Mouse (Mus musculus) heart, postnatal 36 days (tissue): ENCODE measurements around the gene Skp2. TPM values are rescaled to one million over a fixed set of nuclear protein-coding genes. Genes with fewer than 3 reads are reported as not detected.

Experiments
- DNase-seq, 2 experiments: peaks; one replicate each; pipeline ENCODE4 v3.0.0; 2021 to 2022
- intact Hi-C: fragments of 180-260 bp; cut with DNase I; formaldehyde crosslinking; loops from one replicate; pipeline ENCODE4 v1.15.1; 2025
- total RNA-seq, 2 experiments: library from RNA; stranded (reverse); gene quantifications; 2 replicates each; pipeline ENCODE4 v1.2.3; 2021

The Skp2 gene
- total RNA-seq, 2 experiments from 2014 or later: 0.73 to 0.86 TPM

DNA sequence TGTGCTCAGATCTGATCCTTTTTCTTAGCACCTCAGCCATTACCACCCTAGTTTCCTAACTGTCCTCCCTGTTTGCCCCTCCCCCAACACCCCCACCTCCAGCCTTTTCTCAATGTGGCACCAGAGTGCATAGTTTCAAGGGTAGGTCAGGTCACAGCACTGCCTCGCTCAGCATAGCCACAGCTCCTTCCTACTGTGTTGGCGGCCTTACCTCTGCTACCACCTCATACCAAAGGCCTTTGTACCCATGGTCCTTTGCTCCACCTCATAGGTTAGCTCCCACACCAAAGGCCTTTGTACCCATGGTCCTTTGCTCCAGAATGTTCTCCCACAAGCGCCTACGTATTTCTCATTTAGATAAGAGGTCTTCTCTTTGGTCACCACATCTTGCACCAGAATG, 36.4 kb downstream of the Skp2 start:
- no peak for DNase-seq
- intact Hi-C loops: loop anchor here (5.0 kb wide), 1 partner anchor 488 kb away; no protein-coding TSS in a partner anchor

DNA sequence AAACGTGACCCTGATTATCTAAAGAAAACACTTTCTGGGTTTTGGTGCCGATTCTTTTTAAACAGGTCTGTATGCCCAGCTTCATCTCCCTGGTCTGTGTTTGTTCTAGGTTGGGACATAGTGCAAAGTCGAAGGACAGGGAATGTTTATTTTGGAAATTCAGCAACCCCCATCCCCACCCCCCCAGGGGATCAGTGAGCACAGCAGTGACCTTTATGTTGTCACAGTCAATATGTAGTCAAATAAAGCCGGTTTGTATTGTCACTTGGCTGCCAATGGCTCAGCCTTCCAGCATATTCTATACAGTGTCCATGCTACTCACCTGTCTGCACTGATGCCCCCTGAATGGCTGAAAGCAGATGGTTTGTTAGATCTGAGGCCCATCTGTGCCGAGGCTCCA, 40.6 kb downstream of the Skp2 start:
- DNase-seq: no peak
- intact Hi-C loops: no loop called here

DNA sequence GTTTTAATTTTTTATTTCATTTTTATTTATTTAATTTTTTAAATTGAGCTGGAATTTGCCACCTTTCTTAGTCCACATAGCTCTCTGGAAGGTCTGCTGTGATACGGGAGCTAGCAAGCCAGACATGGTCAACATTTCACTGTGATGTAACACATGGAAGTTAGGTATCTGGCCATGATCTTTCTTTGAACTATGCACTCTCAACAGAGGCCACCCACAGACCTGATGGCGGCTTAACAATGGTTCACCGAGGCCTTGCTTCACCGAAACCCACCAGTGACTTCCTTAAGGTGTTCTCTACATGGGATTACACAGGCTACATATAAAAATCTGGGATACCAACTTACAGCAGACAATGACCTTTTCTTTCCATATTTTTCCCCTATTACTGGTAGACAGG, 41.1 kb downstream of the Skp2 start:
- intact Hi-C loops: no loop called here
- DNase-seq: no peak

DNA sequence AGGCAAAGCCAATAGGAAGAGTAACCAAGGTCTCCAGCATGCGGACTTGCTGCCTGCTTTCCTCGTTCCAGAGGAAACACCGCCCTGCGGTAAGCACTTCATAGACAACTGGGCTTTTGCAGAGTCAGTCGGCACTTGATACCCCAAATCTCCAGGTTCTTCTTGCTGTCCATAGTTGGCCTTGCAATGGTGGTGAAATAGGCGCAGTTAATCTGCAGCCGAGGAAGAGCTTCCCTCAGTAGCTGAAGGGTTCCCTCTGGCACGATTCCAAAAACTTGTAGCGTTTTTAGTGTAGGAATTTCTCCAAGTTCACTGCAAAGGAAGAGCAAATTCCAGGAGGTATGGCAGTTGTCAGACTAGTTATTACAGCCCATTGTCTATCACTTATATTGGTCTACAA, 41.7 kb downstream of the Skp2 start:
- DNase-seq: no peak
- intact Hi-C loops: no loop called here

DNA sequence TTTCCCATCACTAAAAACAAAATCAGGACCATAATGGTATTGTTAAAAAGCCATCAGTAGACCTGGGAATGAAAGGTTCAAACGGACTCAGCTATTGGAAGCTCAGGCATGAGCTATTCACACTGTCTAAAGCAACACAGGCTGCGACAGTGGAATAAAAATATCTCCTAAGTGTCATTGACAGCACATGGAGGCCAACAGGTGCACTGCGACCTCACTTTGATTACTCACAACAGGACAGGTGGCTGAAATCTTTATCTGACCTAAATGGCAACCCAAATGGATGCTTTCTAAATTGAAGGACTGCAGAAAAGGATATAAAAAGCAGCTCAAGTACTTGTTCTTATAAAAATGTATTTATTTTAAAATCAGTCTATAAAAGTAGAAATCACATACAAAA, 43.6 kb downstream of the Skp2 start:
- no peak for DNase-seq
- intact Hi-C loops: no loop called here

DNA sequence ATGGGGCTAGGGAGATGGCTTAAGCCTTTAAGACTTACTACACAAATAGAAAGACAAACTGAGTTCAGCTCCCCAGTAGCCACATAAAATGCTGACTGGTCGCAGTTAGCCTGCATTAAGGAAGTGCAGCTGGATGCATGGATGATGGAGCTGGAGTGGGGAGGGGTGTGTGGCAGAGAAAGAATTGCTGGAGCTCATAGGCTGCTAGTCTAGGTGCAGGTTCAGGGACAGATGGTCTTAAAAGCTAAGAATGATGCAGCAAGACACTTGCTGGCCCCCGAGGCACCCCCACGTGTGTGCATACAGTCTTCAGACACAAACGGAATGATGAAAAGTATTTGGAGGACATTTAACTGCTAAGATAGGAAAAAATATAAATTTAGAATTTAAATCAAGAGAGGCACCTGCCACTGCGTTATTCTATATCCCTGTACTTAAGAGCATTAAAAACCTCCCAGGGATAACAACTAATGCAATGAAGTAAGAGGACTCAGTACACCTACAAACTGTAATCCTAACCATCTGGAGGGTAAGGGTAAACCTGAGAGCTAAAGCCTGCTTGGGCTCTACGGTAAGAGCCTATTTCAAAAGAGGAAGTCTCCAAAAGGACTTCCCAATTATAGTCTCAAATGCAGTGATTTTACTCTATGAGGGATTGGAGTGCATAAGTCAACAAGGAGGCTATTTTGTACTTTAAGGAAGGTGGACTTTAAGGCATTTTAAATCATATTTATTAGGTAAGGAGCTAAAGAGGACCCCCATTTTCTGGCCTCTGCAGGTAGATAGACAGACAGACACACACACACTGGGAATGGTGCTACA, 44.5 kb downstream of the Skp2 start:
- DNase-seq: no peak
- intact Hi-C loops: no loop called here

DNA sequence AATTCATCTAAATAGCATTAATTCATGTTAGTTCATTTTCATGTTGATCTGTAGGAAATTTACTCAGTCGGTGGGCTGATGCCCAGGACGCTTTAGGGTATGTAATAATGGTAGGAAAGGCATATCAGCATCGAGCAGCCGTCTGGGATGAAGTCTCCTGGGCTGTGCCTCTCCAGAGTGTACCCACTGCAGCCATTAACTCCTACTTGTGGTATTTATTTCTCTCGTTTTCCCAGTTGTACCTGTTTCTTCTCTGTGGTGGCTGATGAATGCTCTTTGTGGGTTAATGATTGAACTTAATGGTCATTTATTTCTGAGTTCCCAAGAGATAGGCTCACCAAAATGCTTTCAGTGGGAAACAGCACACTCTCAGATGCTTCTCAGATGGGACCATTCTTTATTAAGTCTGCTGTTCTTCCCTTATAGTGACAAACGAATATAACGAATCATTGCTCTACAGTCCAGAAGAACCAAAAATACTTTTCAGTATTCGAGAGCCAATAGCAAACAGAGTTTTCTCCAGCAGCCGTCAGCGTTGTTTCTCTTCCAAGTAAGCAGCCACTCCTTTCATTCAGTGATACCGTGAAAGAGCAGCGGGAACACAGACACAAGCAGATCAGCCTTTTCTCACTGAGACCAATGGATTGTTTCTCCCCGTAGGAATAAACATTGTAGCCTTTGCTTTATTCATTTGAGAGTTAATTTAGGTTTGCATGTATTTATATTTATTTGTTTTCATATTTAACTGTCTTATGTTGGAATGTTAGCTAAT, 48.7 kb downstream of the Skp2 start:
- intact Hi-C loops: no loop called here
- DNase-seq: no peak

DNA sequence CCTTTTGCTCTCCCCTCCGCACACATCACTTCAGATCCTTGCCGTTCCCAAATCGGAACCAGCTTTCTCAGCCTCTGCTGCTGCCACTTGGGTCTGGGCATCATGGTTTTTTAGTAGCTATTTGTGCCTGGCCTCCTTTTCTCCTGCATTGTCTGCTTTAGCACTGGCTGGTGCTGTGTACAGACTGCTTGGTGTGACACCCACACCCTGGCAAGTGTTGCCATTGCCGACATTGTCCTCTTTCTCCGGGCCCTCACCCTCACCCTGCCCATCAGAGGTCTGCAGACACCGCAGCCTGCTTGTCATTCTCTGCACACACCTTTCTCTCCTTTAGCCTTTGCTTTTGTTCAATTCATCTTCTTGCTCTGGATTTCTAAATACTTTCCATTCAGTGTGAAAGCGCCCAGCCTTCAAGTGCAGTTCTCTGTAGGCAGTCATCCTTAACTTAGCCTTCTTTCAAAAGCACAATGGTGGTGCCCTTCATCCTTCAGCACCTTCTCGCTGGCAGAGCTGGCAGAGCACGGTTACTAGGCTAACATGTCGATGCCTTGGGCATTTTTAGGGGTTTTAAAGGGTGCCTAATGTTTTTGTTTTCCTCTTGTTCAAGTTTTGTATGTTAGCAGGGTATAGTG, 54.7 kb downstream of the Skp2 start:
- no peak for DNase-seq
- intact Hi-C loops: no loop called here

DNA sequence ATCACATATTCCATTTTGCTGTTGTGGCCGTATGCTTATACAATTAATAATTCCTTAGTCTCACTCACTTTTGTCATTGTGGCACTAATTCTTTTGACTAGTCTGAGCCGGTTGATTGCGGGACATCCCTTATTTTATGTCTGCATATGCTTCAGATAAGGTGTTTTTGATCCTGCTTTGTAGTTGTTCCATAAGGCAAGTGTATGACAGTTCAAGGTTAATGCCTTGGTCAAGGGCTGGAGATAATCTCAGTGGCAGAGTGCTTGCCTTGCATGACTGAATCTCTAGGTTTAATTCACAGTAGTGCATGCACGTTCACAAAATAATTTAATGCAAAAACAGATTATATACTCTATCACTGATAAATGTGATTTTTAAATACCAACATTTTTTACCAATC, 58.4 kb downstream of the Skp2 start:
- intact Hi-C loops: no loop called here
- DNase-seq: no peak

DNA sequence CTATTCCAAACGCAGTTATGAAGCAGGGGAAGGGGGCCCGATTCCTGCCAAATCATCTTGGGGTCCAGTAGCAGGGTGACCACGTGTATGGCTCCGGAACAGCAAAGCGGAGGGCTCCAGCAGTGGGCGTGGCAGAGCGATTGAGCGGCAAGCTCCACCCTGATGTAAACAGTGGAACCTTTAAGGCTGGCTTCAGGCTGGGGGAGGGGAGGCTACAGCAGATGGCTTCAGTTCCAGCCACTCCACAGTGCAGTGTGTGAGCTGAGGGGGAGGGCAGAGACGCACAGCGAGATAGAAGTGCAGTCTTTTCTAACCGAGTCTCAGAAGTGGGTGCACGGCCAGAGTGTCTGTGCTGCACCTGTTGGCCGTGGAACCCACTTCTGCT, 60.9 kb downstream of the Skp2 start:
- intact Hi-C loops: no loop called here
- DNase-seq: peak in 1 of 2 experiments; percentile 13

DNA sequence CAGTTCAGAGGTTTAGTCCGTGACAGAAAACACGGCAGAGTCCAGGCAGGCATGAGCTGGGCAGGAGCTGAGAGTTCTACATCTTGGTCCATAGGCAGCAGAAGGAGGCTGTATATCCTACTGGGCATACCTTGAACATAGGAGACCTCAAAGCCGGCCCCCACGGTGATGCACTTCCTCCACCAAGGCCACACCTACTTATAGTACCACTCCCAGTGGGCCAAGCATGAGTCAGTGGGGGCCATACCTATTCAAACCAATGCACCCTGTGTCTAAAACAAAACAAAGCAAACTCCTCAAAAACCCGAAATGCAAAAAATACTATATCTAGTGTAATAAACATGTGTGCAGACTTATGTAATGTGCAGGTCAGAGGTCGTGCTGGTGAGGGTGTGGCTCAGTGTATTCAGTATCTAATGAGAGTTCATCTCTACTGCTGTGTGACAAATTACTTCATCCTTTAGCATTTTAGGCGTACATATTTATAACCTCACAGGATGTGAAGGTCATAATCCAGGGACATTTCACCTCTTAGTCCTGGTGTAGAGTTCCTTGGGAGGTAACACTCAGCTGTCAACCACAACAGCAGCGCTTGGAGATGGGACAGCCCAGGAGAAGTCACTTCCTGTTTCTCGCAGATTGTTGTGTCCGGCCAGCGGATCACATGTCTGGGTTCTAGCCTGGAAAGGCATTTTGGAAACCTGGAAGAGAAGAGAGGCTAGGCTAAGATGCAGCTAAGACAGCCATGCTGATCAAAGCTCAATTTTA, 61.4 kb downstream of the Skp2 start:
- intact Hi-C loops: no loop called here
- no peak for DNase-seq

DNA sequence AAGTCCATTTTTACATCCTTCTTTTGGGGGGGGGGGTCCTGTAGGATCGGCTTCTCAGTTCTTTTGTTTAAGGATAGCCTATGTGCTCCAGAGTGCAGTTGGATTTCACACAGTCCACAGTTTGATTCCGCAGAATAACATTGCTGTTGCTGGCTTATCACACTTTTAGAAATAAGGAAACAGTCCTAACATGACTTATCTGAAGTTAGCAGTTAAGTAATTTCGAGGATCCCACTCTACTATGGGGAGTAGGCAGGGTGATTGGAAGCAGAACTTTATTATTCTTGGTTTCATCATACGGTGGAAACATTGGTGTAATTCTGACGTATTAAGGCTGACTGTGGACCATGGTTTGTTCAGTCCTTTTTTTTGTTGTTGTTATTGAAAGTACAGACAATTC, 64.6 kb downstream of the Skp2 start:
- intact Hi-C loops: no loop called here
- no peak for DNase-seq

DNA sequence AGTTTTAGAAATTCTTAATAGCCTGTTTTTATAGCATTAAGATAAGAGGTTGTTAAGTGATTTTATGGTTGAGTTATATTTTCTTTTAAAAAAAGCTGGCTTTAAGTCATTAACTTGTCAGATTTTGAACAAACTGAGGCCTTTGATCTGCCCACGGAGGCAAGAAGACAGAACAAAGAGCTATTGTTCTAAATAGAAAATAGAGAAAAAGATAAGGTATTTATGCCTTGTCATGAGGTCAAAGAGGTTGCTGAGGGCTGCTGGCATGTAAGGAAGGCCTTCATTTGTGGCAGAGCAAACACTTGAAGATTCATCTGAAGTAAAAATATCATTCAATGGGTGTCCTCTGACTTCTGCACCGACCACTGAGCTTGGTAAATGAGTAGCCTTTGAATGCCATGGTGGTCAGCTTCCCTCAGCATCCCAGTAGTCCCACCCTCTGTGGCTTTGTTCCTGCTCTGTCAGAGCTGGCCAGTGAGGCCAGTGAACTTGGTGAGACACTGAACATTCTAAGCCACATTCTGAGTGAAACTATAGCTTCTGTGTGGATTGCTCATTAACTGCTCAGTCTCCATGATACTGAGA, 66.0 kb downstream of the Skp2 start:
- no peak for DNase-seq
- intact Hi-C loops: no loop called here

DNA sequence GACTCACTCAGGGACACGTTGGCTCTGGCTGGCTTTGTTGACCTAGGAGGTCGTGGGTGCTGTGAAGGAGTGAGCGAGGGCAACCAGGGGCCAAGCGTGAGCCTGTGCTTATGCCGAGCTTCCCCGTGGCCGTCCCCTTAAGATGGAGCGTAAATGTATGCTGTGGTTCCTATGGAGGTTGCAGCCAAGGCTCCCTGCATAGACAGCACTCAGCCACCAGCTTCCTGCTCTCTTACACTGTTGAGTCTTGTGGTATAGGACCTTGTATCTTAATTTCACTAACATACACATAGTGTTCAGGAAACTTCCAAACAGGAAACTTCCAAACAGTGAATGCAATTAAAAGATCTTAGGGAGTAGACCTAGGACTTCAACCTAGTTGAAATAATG, 66.5 kb downstream of the Skp2 start:
- intact Hi-C loops: no loop called here
- DNase-seq: no peak

DNA sequence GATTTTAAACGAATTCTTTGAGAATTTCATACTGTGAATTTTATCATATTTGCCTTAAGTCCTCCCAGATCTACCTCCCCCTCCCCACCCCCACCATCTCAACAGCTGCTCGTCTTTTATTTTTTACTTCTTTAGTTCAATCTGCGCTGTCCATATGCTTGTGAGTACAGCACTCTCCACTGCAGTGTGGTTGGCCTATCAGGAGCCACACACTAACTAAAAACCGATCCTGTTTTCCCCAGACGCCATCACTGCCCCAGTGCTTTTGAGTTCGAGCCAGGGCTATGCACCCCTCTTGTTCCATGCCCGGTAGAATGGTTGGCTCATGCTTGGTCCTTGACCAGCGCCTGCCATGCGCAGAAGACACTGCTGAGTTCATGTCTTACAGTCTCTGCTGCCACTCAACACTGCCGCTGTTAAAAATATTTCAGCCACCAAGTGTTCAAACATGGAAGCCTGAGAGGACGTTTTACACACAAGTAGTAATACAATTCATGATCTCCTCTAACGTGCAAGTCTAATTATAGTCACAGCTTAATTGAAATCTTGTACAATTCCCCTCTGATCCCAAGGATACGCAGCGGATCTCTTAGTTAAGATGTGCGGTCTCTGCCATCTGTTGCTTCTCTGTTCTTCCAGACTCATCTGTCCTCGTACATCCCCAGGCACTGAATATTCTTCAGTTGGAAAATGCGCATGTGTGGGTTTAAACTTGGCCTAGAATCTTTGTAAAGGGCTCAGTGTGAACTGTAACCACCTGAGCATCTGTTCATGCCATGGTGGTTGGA, 67.1 kb downstream of the Skp2 start:
- DNase-seq: no peak
- intact Hi-C loops: no loop called here

DNA sequence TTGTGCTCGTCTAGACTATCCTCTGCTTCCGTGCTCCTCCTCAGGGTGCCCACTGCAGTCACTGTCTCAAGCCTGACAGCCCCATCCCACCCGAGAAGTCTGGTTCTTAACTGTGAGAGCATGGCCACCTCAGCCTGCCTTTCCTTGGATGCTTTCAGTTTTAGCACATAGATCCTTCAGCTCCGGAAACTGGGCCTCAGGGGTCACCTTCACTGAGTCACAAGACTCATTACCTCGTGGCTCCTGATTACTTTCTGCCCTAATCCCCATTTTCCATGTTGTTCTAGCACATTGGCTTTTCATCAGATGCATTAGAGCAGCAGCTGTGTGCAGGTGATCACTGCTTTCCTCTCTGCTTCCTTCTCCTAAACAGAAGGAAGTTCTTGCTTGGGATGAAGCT, 67.8 kb downstream of the Skp2 start:
- intact Hi-C loops: no loop called here
- DNase-seq: no peak

DNA sequence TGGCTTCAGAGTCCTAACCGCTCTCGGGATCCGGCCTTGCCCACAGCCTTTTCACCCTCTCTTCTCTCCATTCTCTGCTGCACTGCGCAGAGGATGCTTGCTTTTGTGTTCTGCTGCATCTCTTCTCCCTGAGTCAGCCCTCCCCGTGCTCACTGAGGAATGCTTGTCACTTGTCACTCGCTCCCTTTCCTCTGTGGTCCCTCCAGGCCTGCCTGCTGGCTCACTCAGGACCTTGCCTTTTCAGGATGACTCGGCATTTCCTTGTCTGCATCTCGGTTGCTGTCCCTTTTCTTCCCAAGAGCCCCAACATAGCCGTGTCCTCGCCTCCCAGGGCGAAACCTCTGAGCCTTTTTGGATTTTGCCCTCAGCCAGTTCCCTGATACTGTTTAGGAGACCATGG, 68.4 kb downstream of the Skp2 start:
- DNase-seq: no peak
- intact Hi-C loops: no loop called here

DNA sequence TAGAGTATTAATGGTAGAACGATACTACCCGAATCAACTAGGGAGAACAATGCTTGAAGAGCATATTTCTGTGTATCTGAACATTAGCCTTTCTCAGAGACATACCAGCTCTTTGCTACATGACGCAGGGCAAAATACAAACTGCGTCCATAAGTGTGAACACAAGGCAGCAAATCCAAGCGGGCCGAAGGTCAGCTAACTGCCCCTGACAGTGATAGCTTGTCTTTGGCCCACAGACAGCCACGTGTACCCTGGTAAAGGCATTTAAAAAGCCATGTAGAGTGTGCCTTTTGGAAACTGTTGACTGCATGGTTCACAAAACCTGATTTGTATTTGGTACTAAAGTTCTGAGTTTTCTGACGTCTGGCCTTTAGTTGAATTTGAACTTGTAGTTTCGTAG, 72.5 kb downstream of the Skp2 start:
- DNase-seq: no peak
- intact Hi-C loops: no loop called here

DNA sequence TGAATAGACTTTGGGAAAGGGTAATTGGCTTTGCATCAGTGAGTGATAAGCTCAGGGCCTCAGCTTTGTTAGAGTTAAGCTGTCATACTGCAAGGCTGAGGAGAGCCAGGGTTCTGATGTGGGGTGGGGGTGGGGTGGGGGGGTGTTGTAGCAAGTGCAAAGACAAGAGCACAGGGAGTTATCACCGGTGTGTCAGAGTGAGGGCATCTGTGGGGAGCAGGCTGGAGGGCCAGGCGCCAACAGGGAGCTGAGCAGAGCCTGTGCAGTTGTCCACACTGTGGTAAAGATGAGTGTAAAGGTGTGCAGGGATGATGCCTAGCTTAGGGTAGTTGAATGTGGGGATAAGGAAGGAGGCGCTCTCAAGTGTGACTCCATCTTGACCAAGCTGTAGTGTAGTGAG, 73.9 kb downstream of the Skp2 start:
- intact Hi-C loops: no loop called here
- DNase-seq: no peak

DNA sequence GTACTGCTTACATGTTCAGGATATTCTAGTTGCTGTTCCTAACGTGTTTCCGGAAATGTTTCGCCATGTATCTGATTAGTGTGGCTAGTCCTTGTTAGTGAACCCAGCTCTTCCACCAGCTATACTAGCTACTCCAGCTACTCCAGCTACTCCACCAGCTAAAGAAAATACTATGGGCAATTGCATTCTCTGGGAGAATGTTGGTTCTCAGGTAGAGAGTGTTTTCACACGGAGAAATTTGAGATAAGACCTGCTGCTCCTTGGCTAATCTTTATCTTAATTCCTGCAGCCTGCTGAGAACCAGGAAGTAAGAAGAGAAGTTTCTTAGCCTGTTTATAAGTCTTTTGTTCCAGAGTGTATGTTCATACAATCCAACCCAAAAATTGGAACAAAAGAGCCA, 75.0 kb downstream of the Skp2 start:
- intact Hi-C loops: no loop called here
- no peak for DNase-seq
